Mouse (Mus musculus) heart, embryonic 12.5 days (tissue): ENCODE measurements around the gene Ndufa7. TPM values are rescaled to one million over a fixed set of nuclear protein-coding genes. Genes with fewer than 3 reads are reported as not detected.

Experiments
- ATAC-seq: fragments of 200-750 bp; cut with Nextera tagmentation; 2 replicates; pipeline ENCODE4 v1.8.0; 2017; ENCODE audit warnings: moderate TSS enrichment, moderate library complexity; ENCODE audit not compliant: insufficient number of reproducible peaks, low FRiP score
- H3K27ac ChIP-seq: fragments of 300-500 bp; sonication (generic); 2 replicates; pipeline ENCODE4 v1.5.1; 2016; ENCODE audit warnings: mild to moderate bottlenecking, moderate library complexity; ENCODE audit not compliant: poor library complexity, severe bottlenecking
- H3K27me3 ChIP-seq: fragments of 300-500 bp; sonication (generic); replicated peaks from 2 replicates; pipeline ENCODE4 v1.6.1; 2016; ENCODE audit warnings: mild to moderate bottlenecking, moderate library complexity
- H3K36me3 ChIP-seq: fragments of 300-500 bp; sonication (generic); 2 replicates; pipeline ENCODE4 v1.6.1; 2016; ENCODE audit warnings: mild to moderate bottlenecking, moderate library complexity
- H3K4me1 ChIP-seq: fragments of 300-500 bp; sonication (generic); replicated peaks from 2 replicates; pipeline ENCODE4 v1.6.1; 2016; ENCODE audit warnings: mild to moderate bottlenecking
- H3K4me2 ChIP-seq: fragments of 300-500 bp; sonication (generic); 2 replicates; pipeline ENCODE4 v1.6.1; 2016; ENCODE audit warnings: mild to moderate bottlenecking, moderate library complexity
- H3K4me3 ChIP-seq: fragments of 300-500 bp; sonication (generic); 2 replicates; pipeline ENCODE4 v1.5.1; 2016; ENCODE audit warnings: mild to moderate bottlenecking
- H3K9ac ChIP-seq: fragments of 300-500 bp; sonication (generic); 2 replicates; pipeline ENCODE4 v1.6.1; 2016; ENCODE audit warnings: mild to moderate bottlenecking, moderate library complexity
- H3K9me3 ChIP-seq: fragments of 300-500 bp; sonication (generic); replicated peaks from 2 replicates; pipeline ENCODE4 v1.6.1; 2016; ENCODE audit warnings: mild to moderate bottlenecking, moderate library complexity
- WGBS: fragments of 180-500 bp; shearing (Covaris S2); methylation state at CpG from one replicate; pipeline ENCODE4 v1.1.7; 2016; 5-methylcytosine and 5-hydroxymethylcytosine counted together
- polyA plus RNA-seq: library from polyadenylated mRNA; unstranded; fragments of >200 nt; fragmentation: Nextera tagmentation; extraction: Ambion mirVana; gene quantifications from 2 replicates; pipeline ENCODE4 v1.2.1, GENCODE M21; 2016

Ndufa7 gene
- polyA plus RNA-seq, 1 experiment from 2014 or later = 466 TPM

- no peak overlapping the region for H3K4me3 ChIP-seq
- H3K9ac ChIP-seq = no peak overlapping the region
- peaks cover 35% of the 10 kb centered on the region for H3K4me1 ChIP-seq
- H3K9me3 ChIP-seq = no peaks in the 10 kb centered on the region
- WGBS = 77% methylated on average over 18 of the region's 18 CpGs
- H3K36me3 ChIP-seq = no peaks in the 10 kb centered on the region
- ATAC-seq = no peak
- peaks cover 39% of the 10 kb centered on the region for H3K27me3 ChIP-seq
- no peak overlapping the region for H3K4me2 ChIP-seq
- no peak overlapping the region for H3K27ac ChIP-seq
These were observed 38.0 kb upstream of the Ndufa7 start for GRCm38 (mm10) chr17:33786375-33786774.

DNA sequence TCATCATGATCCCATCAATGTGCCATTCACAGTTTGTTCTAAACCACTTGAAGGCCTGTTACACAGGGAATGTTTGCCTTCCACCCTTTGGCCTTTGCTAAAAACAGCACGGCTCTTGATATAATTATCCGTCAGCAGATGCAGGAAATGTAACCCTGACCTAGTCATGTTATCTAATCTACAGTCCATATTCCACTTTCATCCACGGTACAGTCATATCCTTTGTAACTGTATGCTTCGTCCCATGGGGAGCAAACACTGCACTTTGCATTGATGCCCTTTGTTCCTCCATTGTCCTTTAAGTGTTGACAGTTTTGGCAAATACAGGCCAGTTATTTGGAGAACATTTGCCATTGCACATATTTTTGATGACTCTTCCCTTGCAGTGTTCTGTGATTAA lies 35.6 kb upstream of the Ndufa7 start:
- Histone ChIP-seq H3K9me3 (no peaks in the 10 kb centered on the region), H3K4me1 (peaks cover 17% of the 10 kb centered on the region), H3K27ac (no peak overlapping the region), H3K4me2 (no peak overlapping the region), H3K4me3 (no peak overlapping the region), H3K36me3 (no peaks in the 10 kb centered on the region), H3K27me3 (peaks cover 48% of the 10 kb centered on the region), H3K9ac (no peak overlapping the region)
- WGBS = 12% methylated on average over 4 of the region's 4 CpGs
- no peak for ATAC-seq

DNA sequence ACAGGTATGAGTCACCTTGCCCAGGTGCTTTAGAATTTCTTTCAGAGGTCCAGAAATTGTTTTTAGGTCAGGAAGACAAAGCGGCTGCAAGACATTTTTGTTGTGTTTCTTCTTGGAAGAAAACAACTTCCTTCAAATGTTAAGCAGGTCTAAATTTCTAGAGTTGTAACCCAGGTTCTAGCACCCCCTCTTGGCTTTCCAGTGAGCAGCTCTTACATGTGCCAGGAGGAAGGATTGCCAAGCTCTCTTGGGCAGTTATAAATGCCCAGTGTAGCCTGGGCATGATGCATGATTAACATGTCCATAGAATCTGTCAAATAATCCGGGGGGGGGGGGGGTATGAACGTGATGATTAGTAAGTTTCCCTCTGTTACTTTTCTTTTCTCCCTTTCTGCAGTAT lies 26.1 kb upstream of the Ndufa7 start:
- no peaks in the 10 kb centered on the region for H3K4me1 ChIP-seq
- no peak overlapping the region for H3K27ac ChIP-seq
- H3K9ac ChIP-seq = no peak overlapping the region
- H3K4me2 ChIP-seq = no peak overlapping the region
- ATAC-seq = no peak
- peaks cover 54% of the 10 kb centered on the region for H3K27me3 ChIP-seq
- H3K36me3 ChIP-seq = no peaks in the 10 kb centered on the region
- WGBS = 55% methylated on average over 3 of the region's 3 CpGs
- H3K9me3 ChIP-seq = no peaks in the 10 kb centered on the region
- no peak overlapping the region for H3K4me3 ChIP-seq

DNA sequence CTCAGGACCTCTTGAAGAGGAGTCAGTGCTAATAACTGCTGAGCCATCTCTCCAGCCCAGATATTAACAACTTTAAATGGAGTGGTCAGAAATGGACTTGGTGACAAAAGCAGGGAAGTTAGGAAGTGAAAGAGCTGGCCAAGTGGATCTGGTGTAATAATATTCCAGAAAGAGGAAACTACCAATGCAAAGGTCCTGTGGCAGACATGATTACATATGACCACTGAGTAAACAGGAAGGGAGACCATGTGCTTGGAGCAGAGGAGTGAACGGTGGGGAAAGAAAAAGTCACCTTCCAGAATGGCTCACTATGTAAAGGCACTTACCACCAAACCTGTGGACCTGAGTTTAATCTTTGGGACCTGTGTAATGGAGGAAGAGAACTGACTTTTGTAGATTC lies 25.1 kb upstream of the Ndufa7 start:
- peaks cover 46% of the 10 kb centered on the region for H3K27me3 ChIP-seq
- WGBS = 56% methylated on average over 1 of the region's 1 CpGs
- H3K36me3 ChIP-seq = no peaks in the 10 kb centered on the region
- peaks cover 3% of the 10 kb centered on the region for H3K4me1 ChIP-seq
- no peak overlapping the region for H3K4me2 ChIP-seq
- no peak overlapping the region for H3K27ac ChIP-seq
- no peak for ATAC-seq
- H3K4me3 ChIP-seq = no peak overlapping the region
- H3K9ac ChIP-seq = no peak overlapping the region
- H3K9me3 ChIP-seq = no peaks in the 10 kb centered on the region

DNA sequence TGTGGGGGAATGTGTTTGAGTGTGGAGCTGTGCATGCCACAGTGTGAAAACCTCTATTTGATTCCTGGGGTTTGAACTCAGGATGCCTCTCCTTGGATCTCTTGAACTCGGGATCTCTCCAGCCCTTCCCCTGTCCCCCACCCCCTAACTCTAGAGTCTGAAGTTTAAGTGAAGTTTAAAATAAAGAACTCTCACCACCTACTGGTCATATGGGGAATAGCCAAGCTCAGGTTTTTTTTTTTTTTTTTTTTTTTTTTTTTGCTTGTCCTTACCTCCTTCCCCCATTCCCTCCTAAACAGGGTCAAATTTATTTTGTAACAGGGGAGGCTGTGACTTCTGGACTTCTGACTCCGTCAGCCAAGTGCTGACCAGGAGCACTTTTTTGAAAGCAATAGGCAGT lies 22.2 kb upstream of the Ndufa7 start:
- H3K27me3 ChIP-seq = peaks cover 52% of the 10 kb centered on the region
- peaks cover 7% of the 10 kb centered on the region for H3K4me1 ChIP-seq
- 5% methylated on average over 2 of the region's 2 CpGs for WGBS
- H3K4me2 ChIP-seq = no peak overlapping the region
- no peaks in the 10 kb centered on the region for H3K36me3 ChIP-seq
- H3K9me3 ChIP-seq = no peaks in the 10 kb centered on the region
- H3K4me3 ChIP-seq = no peak overlapping the region
- no peak for ATAC-seq
- no peak overlapping the region for H3K27ac ChIP-seq
- no peak overlapping the region for H3K9ac ChIP-seq

DNA sequence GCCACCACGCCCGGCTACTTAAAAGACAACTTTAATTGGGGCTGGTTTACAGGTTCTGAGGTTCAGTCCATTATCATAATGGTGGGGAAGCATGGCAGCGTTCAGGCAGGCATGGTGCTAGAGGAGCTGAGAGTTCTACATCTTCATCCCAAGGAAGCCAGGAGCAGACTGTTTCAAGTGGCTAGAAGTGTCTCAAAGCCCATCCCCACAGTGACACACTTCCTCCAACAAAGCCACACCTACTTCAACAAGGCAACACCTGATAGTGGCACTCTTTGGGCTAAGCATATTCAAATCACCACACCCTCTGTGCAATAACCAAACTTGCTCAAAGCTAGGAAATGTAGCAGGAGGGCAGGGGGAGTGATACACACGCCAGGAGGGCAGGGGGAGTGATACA lies 20.2 kb upstream of the Ndufa7 start:
- H3K4me2 ChIP-seq = no peak overlapping the region
- H3K36me3 ChIP-seq = no peaks in the 10 kb centered on the region
- H3K27ac ChIP-seq = no peak overlapping the region
- peaks cover 50% of the 10 kb centered on the region for H3K27me3 ChIP-seq
- ATAC-seq = no peak
- no peaks in the 10 kb centered on the region for H3K9me3 ChIP-seq
- no peak overlapping the region for H3K4me3 ChIP-seq
- no peak overlapping the region for H3K9ac ChIP-seq
- peaks cover 7% of the 10 kb centered on the region for H3K4me1 ChIP-seq
- WGBS = 49% methylated on average over 4 of the region's 4 CpGs

DNA sequence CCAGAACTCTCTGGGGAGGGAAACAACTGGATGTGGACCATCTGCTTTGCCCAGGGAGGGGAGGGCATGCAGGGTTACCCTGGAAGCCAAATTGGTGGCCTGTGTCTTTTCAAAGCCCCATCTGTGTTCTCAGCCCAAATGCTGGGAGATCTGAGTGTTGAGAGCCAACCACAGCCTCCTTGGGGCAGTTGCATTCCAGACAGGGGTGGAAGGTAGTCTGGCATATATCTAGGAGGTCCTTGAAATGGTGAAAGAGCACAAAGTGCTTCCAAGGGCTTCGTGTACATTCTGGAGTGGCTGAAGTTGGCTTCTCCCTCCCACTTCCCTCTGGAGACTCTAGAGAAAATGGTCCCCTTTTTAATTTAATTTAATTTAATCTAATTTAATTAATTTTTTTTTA lies 19.6 kb upstream of the Ndufa7 start:
- H3K27me3 ChIP-seq = peaks cover 44% of the 10 kb centered on the region
- 21% methylated on average over 1 of the region's 1 CpGs for WGBS
- H3K4me2 ChIP-seq = no peak overlapping the region
- H3K9ac ChIP-seq = no peak overlapping the region
- no peak overlapping the region for H3K4me3 ChIP-seq
- ATAC-seq = no peak
- no peaks in the 10 kb centered on the region for H3K36me3 ChIP-seq
- peaks cover 7% of the 10 kb centered on the region for H3K4me1 ChIP-seq
- H3K9me3 ChIP-seq = no peaks in the 10 kb centered on the region
- H3K27ac ChIP-seq = no peak overlapping the region

GRCm38 (mm10) chr17:33807181-33807888 lies 17.0 kb upstream of the Ndufa7 start:
- Histone ChIP-seq H3K27ac (no peak overlapping the region), H3K9ac (no peak overlapping the region), H3K36me3 (no peaks in the 10 kb centered on the region), H3K4me3 (no peak overlapping the region), H3K4me1 (peaks cover 23% of the 10 kb centered on the region), H3K27me3 (peaks cover 36% of the 10 kb centered on the region), H3K9me3 (no peaks in the 10 kb centered on the region), H3K4me2 (no peak overlapping the region)
- WGBS = 48% methylated on average over 8 of the region's 9 CpGs
- no peak for ATAC-seq

DNA sequence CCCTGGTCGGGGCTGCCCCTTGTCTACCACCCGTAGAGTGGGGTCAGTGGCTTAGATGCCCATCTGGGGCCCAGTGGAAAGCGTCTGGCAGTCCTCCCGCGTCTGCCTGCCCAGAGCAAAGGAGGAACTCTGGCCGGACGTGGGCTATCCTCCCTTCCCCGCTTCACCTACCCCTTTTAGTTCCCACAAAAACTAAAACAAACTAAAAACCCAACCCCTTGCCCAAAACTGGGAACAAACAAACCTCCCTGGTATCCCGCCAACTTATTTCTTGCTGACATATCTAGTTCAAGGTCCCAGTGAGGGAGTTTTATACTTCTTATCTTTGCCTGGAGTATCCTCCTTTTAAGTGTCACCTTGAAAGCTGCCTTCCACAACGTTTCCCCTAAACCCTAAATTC lies 16.2 kb upstream of the Ndufa7 start:
- Histone ChIP-seq H3K27ac (no peak overlapping the region), H3K4me3 (no peak overlapping the region), H3K27me3 (peaks cover 29% of the 10 kb centered on the region), H3K4me2 (no peak overlapping the region), H3K9me3 (no peaks in the 10 kb centered on the region), H3K9ac (no peak overlapping the region), H3K36me3 (no peaks in the 10 kb centered on the region), H3K4me1 (peaks cover 32% of the 10 kb centered on the region)
- no peak for ATAC-seq
- WGBS = 25% methylated on average over 10 of the region's 10 CpGs

GRCm38 (mm10) chr17:33810334-33811141 lies 13.8 kb upstream of the Ndufa7 start, which contains the start of gene Kank3:
TSS of gene Kank3 (plus strand) at chr17:33810519.
- H3K9me3 ChIP-seq = no peaks in the 10 kb centered on the region
- peak within 1 kb of the TSS; percentile 65 for H3K27ac ChIP-seq
- H3K4me2 ChIP-seq = peak within 1 kb of the TSS; percentile 81
- under 1% methylated on average over 36 of the region's 36 CpGs for WGBS
- no peaks in the 10 kb centered on the region for H3K36me3 ChIP-seq
- H3K9ac ChIP-seq = peak within 1 kb of the TSS; percentile 52
- ATAC-seq = peak; percentile 96
- peaks cover 41% of the 10 kb centered on the region for H3K27me3 ChIP-seq
- H3K4me1 ChIP-seq = peaks cover 29% of the 10 kb centered on the region
- H3K4me3 ChIP-seq = peak within 1 kb of the TSS; percentile 53

GRCm38 (mm10) chr17:33811142-33811516 lies 13.2 kb upstream of the Ndufa7 start:
- Histone ChIP-seq H3K36me3 (no peaks in the 10 kb centered on the region), H3K9ac (peak overlapping the region; percentile 43), H3K27ac (peak overlapping the region; percentile 65), H3K27me3 (peaks cover 41% of the 10 kb centered on the region), H3K9me3 (no peaks in the 10 kb centered on the region), H3K4me1 (peaks cover 29% of the 10 kb centered on the region), H3K4me2 (peak overlapping the region; percentile 81), H3K4me3 (peak overlapping the region; percentile 53)
- ATAC-seq = peak; percentile 60
- 0% methylated on average over 7 of the region's 7 CpGs for WGBS
